Mouse (Mus musculus) embryonic facial prominence, embryonic 12.5 days (tissue): ENCODE measurements around the gene Zfp709. TPM values are rescaled to one million over a fixed set of nuclear protein-coding genes. Genes with fewer than 3 reads are reported as not detected.
"Not testable (repeated sequence)": the region's sequence is repeated elsewhere in the genome, so short reads cannot be mapped to it uniquely, and the experiment has no call there.

ENCODE experiments used
- ATAC-seq: fragments of 200-750 bp; cut with Nextera tagmentation; 2 replicates; pipeline ENCODE4 v1.8.0; 2017; ENCODE audit not compliant: insufficient number of reproducible peaks, insufficient read depth, low FRiP score, low TSS enrichment
- H3K27ac ChIP-seq: fragments of 300-500 bp; sonication (generic); 2 replicates; pipeline ENCODE4 v1.5.1; 2016; ENCODE audit warnings: mild to moderate bottlenecking
- H3K27me3 ChIP-seq: fragments of 300-500 bp; sonication (generic); 2 replicates; pipeline ENCODE4 v1.6.1; 2016; ENCODE audit warnings: mild to moderate bottlenecking, moderate library complexity
- H3K36me3 ChIP-seq: fragments of 300-500 bp; sonication (generic); 2 replicates; pipeline ENCODE4 v1.6.1; 2016; ENCODE audit warnings: mild to moderate bottlenecking
- H3K4me1 ChIP-seq: fragments of 300-500 bp; sonication (generic); 2 replicates; pipeline ENCODE4 v1.6.1; 2016
- H3K4me2 ChIP-seq: fragments of 300-500 bp; sonication (generic); replicated peaks from 2 replicates; pipeline ENCODE4 v1.6.1; 2016; ENCODE audit warnings: mild to moderate bottlenecking, moderate library complexity
- H3K4me3 ChIP-seq: fragments of 300-500 bp; sonication (generic); 2 replicates; pipeline ENCODE4 v1.5.1; 2016; ENCODE audit warnings: mild to moderate bottlenecking
- H3K9ac ChIP-seq: fragments of 300-500 bp; sonication (generic); 2 replicates; pipeline ENCODE4 v1.6.1; 2016; ENCODE audit warnings: mild to moderate bottlenecking, moderate library complexity
- H3K9me3 ChIP-seq: fragments of 300-500 bp; sonication (generic); 2 replicates; pipeline ENCODE4 v1.6.1; 2016; ENCODE audit warnings: mild to moderate bottlenecking, moderate library complexity
- WGBS: fragments of 180-500 bp; shearing (Covaris S2); methylation state at CpG from one replicate; pipeline ENCODE4 v1.1.7; 2016; 5-methylcytosine and 5-hydroxymethylcytosine counted together
- polyA plus RNA-seq: library from polyadenylated mRNA; unstranded; fragments of >200 nt; fragmentation: Nextera tagmentation; extraction: Ambion mirVana; gene quantifications from 2 replicates; pipeline ENCODE4 v1.2.1, GENCODE M21; 2016

The Zfp709 gene
- polyA plus RNA-seq, 1 experiment from 2014 or later, result 8.5 TPM

- not testable (repeated sequence) for ATAC-seq, H3K9me3 ChIP-seq, H3K27me3 ChIP-seq, H3K36me3 ChIP-seq, H3K27ac ChIP-seq, H3K4me2 ChIP-seq, H3K4me1 ChIP-seq, H3K4me3 ChIP-seq, H3K9ac ChIP-seq
- 88% methylated on average over 2 of the region's 2 CpGs for WGBS
These were observed 56.2 kb downstream of the Zfp709 start for GRCm38 (mm10) chr8:71938037-71938436.

GRCm38 (mm10) chr8:71940293-71941208, 58.7 kb downstream of the Zfp709 start:
- 82% methylated on average over 2 of the region's 2 CpGs for WGBS

GRCm38 (mm10) chr8:71941776-71942175, 60.0 kb downstream of the Zfp709 start:
- H3K36me3 ChIP-seq, result no peaks in the 10 kb centered on the region
- H3K9me3 ChIP-seq, result no peaks in the 10 kb centered on the region
- H3K27me3 ChIP-seq, result no peaks in the 10 kb centered on the region
- H3K4me2 ChIP-seq, result no peak overlapping the region
- H3K9ac ChIP-seq, result no peak overlapping the region
- no peaks in the 10 kb centered on the region for H3K4me1 ChIP-seq
- WGBS, result 74% methylated on average over 1 of the region's 1 CpGs
- H3K4me3 ChIP-seq, result no peak overlapping the region
- no peak overlapping the region for H3K27ac ChIP-seq
- ATAC-seq, result no peak

More at GRCm38 (mm10) chr8:71940293-71941208, 58.7 kb downstream of the Zfp709 start:
- Histone ChIP-seq H3K9ac (no peak overlapping the region), H3K36me3 (no peaks in the 10 kb centered on the region), H3K4me3 (no peak overlapping the region), H3K9me3 (no peaks in the 10 kb centered on the region), H3K4me2 (no peak overlapping the region), H3K27ac (no peak overlapping the region), H3K27me3 (no peaks in the 10 kb centered on the region), H3K4me1 (no peaks in the 10 kb centered on the region)
- no peak for ATAC-seq

Other genes with a start within 250 kb of the Zfp709 start
- gene Unc13a, start 210.3 kb upstream of the Zfp709 start, polyA plus RNA-seq, result 1.9 and 2.8 TPM in 2 replicates
- gene Jak3, start 205.7 kb upstream of the Zfp709 start, polyA plus RNA-seq, result 3.4 and 4.5 TPM in 2 replicates
- 0.39 and 0.50 TPM in 2 replicates for gene Insl3, start 192.8 kb upstream of the Zfp709 start, polyA plus RNA-seq
- 0.64 and 0.67 TPM in 2 replicates for gene B3gnt3, start 180.2 kb upstream of the Zfp709 start, polyA plus RNA-seq
- 7.4 and 8.3 TPM in 2 replicates for gene Fcho1, start 156.3 kb upstream of the Zfp709 start, polyA plus RNA-seq
- gene Zfp882, start 26.6 kb downstream of the Zfp709 start, polyA plus RNA-seq, result 10.7 and 11.4 TPM in 2 replicates
- 30.5 and 31.9 TPM in 2 replicates for gene Zfp617, start 26.6 kb downstream of the Zfp709 start, polyA plus RNA-seq
- 20.7 and 24.4 TPM in 2 replicates for gene Zfp961, start 69.0 kb downstream of the Zfp709 start, polyA plus RNA-seq
- 1.0 and 1.2 TPM in 2 replicates for gene Cyp4f18, start 127.6 kb downstream of the Zfp709 start, polyA plus RNA-seq
- not detected in 2 replicates for gene Olfr372, start 159.2 kb downstream of the Zfp709 start, polyA plus RNA-seq
- gene Olfr373, start 201.2 kb downstream of the Zfp709 start, polyA plus RNA-seq, result not detected in 2 replicates
- gene Olfr374, start 225.0 kb downstream of the Zfp709 start, polyA plus RNA-seq, result 0.03 and 0.08 TPM in 2 replicates